Mouse (Mus musculus): Measurements from ENCODE around the gene Mnt.

The Mnt gene

DNA sequence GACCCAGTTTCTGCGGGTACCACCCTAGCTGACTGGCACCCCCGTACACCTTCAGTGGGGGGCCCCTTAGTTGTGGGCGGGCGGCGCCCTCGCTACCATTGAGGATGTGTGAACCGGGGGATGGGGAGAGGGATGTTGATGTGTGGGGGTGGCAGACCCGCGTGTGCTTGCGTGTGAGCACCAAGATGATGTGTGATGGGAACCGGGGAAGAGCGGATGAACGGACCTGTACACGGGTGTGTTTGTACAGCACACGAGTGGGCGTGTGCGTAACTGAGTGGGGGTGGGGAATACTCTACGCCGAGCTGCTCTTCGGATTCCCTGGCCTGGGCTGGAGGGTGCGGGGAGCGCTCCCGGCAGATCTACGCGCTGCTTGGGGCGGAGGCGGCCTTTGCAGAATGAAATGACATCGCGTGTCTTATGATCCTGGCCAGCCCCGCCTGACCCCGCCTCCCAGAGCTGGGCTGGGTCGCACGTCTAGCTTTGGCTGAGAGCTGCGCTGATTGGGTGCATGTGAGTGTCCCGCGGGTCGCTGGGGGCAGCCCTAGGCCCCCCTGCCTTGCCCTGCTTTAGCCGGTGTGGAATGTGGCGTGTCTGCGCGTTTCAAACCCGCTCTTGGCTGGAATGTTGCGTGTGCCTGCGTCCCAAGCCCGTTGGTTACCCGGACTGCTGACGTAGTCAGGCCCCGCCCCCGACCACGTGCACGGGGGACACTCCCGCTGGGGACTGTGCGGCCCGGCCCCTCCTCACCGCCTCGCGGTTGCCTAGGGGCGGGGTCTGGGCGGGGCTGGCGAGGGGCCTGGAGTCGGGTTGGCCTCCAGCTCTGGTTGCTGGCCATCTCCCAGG, 1.1 kb downstream of the Mnt start:
- peak; percentile 99 to 100 for DNase-seq

DNA sequence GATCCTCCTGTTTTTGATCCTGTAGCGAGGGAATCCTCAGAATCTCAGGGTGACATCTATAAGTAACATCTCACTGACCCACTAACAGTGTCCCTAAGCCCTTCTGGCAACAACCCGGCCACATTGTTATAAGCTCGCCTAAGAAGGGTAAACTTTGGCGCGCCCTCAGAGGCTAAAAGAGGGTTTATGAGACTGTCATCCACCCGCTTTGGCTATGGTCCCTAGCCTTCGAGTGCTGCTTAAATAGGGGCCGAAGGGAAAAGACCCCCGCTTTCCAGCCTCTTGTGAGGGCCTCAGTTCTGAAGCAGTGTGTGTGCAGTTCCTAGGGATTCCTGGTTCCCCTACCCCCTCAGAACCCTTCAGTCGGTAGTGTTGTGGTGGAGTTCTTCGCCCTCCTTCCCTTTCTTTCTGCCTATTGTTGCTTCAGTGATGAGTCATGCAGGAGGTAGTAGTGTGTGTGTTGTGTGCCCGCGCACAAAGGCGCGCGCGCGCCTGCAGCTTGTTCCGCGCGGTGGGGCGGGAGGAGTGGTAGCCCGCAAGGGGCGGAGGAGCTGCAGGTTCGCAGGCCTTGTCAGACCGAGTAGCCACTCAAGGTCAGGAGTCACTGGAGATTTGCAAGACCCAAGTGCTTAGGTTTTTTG, 1.9 kb downstream of the Mnt start:
- peak; percentile 80 to 87 for DNase-seq

DNA sequence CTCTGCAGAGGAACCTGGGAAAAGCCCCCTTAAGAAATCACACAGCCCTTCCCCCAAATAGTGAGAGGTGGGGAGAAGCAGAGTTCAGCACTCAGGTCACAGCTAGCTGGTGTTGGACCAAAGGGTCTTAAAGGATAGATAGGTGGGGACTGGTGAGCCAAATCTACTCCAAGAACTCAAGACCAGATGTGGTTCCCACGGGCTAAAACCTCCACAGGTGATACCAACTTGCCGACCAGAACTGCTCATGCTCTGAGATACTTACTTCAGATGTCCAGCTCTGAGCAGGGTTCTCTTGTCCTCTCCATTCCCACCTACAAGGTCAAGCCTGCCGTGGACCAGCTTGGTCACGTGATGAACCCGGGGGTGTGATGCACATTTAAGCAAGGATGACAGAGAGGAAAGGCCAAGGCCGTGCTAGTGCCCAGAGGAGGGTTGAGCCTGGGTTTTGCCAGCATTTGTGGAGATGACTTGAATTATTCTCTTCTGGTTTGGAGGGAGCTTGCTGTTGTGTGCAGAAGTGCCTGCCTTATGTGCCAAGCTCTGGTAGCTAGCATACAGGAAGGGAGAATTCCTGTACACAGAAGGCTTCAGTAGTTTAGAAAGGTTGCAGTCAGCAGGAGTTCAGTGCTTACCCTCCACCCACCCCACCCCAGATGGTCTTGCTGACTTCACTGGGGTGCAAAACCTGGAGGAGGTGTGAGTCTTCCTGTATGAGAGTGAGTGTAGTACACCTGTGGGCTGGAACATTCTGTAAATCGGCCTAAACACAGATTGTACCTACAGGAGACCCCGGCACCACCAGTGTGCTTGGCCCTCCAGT, 3.0 kb downstream of the Mnt start:
- no peak for DNase-seq

DNA sequence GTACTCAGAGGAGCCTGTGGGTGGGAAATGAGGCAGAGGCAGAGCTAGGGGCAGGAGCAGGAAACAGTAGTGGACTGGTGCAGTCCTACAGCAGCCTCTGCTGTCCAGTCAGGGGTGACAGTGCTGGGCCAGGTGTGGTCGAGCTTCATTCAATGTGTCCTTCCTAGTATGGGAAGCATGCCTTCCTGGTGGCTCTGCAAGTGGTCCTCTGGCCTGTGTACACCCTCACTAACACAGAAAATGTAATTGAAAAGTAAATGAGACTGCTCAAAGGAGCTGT, 3.6 kb downstream of the Mnt start:
- DNase-seq = peak in 1 of 2 experiments; percentile 21

DNA sequence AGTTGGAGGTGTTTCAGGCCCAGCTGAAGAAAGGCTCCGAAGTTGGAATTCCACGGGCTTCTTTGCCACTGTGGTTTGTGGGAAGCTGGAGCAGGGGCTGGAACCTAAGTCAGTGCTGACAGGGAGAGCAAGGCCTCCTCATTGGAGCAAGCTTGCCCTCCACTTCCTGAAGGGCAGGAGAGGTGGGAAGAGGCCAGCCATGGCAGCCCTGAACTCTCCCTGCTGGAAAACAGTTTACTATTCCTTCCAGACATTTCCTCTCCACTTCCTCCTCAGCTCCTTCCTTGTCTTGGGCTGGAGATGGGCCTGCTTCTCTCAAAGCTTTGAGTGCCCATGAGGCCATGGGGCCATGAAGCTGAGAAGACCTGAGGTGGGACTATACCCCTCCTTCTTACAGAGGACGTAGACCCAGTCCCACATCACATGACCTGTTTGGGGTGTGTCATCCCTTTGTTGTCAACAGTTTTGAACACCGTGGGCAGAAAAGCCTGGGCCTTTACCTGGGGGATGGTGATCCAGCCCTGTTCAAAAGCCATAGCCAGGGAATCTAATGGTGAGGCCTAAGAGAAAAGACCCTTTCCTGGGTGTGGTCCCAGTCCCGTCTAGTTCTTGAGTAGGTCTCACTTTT, 4.0 kb downstream of the Mnt start:
- peak in 1 of 2 experiments; percentile 36 for DNase-seq

DNA sequence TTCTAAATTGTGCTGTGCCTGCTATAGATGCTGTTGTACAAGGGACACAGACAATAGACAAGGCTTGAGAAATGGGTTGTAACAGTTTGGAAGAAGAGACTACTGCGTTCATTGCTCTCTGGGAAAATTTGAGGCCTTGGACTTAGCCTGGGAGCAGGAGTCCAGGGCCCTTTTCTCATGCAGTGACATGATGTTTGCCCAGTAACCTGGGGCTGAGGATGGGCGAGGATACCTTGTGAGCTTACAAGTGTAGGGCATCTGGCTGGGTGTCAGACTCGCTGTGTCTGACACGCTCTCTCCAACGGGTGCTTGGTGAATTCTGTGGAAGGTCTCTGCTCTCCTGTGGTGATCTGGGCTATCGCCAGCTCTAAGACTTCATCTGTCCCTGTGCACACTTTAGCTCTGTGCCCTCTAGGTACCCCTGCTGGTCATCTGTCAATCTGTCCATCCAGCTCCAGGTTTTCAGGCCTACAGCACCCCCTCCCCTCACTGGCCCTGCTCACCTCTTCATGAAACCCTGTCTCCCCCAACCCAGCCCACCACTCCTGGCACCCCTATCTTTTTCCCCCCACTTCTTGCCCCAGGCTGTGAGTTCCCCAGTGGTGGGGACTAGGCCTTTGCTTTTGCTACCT, 5.0 kb downstream of the Mnt start:
- no peak for DNase-seq

DNA sequence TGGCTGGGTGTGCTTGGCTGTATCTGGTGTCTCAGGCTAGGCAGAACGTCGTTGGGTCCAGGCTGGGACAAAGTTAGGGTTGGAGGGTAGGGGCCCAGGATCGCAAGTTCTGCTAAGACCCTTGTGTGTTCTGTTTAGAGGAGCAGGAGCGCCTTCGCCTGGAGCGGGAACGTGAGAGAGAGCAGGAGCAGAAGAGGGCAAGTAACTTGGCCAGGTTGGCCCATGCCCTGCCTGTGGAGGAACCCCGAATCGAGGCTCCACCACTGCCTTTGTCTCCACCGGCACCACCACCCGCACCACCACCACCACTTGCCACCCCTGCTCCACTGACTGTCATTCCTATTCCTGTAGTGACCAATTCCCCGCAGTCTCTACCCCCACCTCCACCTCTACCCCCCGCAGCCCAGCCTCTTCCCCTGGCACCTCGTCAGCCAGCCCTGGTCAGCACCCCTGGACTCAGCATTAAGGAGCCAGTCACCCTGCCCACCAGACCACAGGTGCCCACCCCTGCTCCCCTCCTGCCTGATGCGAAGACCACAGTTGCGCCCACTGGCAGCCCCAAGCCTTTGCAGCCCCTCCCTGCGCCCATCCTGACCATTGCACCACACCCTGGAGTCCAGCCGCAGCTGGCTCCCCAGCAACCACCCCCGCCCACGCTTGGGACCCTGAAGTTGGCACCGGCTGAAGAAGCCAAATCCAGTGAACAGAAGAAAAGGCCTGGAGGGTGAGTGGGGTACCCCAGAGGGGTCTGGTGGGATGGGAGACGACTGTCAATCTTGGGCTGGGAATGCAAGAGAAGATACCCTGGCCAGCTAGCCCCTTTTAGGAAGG, 5.7 kb downstream of the Mnt start:
- DNase-seq = peak in 1 of 2 experiments; percentile 27

DNA sequence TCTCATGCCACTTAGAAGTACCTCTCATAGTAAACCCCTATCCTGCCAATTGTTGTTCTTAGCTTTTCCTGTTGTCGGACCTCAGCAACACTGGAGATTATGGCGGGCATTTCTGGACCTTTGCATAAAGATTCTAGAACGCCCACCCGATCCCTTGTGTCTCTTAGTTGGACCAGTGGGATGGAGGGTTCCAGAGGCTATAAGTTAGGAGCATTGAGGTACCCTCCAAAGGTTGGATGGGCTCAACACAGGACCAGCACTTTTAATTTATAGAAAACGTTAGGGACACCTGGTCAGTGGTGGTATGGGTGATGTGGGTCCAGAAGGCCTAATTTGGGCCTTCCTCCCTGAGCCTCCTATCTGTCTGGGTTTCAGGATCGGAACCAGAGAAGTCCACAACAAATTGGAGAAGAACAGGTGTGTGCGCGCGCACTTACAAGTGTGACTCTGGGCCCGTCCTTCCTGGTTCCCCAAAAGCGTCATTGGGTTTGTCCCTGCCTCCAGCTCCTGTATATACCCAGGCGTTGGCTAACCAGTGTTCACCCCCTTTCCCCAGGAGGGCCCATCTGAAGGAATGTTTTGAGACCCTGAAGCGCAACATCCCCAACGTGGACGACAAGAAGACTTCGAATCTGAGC, 6.5 kb downstream of the Mnt start:
- no peak for DNase-seq

DNA sequence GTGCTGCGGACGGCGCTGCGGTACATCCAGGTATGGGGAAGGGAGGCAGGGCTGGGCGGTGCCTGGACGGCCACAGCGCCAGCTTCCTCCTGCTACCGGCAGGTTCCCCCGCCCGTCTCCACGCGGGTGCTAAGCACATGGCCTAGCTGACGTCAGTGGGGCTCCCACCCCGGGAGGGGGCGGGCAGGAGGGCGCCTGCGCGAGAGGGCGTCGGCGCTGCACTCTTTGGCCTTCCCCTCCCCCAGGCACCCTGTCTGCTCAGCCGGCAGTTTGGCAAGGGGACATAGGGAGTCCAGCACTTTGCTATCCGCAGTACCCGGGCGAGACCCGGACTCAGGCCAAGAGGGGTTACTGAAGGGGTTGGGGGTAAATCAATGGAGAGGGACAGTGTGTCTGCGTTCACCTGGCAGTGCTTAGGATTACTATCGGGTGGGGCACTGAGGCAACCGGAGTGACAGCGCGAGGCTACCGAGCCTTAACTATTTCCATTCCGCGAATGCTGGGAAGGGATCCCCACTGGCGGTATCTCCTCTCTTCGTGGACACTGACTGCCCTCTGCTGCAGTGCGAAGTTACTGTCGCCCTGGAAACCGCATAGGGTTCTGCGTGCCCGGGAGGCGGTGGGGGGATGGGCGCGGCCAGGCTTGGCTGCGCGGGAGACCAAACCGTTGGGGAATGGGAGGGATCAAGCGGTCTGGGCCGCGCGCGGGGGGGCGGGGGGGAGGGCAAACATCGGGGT, 7.1 kb downstream of the Mnt start:
- peak; percentile 98 for DNase-seq

DNA sequence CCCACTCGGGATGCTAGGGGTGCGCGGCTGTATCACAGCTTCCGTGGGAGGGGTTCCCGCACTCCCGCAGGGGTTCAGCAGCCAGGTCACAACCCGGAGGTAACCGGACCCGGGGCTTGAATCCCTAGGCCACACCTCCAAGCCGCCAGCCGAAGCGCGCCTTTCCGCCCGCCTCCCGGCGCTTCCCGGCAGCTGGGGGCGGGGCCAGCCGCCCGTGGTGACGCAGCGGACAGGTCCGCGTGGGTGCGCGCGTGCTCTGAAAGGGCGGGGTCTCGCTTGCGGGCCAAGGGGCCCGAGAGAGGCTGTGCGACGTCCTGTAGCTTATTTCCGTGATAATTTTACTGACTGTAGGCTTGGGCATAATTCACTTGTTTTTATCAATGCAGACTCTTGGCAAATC, 7.7 kb downstream of the Mnt start:
- peak; percentile 97 for DNase-seq

DNA sequence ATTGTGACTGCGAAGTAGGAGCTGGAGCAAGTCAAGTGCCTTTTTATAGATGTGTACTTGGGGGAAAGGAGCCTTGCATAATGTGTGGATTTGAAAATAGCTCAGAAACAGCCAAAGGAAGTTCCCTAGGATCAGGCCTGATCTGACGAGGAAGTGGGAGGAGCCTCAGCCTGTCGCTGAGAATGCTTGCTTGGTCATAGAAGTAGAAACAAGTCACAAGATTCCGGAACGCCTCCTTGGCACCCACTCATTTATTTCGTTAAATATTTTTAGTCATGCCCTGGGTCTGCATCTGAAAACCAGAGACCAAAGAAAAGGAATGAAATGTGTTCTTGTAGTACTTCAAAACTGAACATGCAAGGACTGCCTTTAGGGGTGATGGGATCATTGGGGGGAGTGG, 8.3 kb downstream of the Mnt start:
- DNase-seq = peak; percentile 82 to 84

DNA sequence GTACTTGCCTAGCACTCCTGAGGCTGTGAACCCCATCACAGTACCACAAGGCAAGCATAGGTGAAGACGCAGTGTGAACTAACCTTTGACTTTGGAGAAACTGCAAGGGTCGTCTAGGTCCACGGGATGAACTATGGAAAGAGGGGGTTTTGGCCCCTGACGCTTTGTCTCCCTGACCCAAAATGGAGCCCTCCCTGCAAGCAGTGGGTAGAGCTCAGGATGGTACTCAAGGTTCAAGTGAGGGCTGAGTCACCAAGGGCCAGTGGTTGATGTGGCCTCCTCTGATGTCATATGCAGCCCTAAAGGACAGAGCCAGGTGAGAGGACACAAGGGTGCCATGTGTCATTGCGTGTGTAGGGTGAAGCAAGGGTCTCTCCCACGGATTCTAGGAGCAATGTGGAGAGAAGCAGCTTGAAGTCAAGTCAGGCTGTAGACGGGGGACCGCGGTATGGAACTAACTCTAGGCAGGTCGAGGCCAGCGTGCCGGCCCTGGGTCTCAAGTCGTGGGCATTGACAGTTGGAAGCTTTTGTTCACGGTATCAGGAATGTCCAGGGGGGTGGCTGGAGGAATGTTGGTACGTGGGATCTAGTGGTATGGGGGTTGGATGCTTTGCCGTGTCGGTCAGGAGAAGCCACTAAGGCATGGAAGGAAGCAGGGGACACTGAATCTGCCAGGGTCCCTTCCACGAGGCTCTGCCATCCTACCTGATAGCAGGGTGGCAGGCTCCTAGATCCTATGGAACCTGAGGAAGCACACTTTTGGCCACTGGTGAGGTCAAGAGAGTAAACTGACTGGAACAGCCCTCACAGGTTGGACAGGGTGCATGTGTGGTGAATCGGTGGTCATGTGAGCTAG, 9.4 kb downstream of the Mnt start:
- peak in 1 of 2 experiments; percentile 21 for DNase-seq

DNA sequence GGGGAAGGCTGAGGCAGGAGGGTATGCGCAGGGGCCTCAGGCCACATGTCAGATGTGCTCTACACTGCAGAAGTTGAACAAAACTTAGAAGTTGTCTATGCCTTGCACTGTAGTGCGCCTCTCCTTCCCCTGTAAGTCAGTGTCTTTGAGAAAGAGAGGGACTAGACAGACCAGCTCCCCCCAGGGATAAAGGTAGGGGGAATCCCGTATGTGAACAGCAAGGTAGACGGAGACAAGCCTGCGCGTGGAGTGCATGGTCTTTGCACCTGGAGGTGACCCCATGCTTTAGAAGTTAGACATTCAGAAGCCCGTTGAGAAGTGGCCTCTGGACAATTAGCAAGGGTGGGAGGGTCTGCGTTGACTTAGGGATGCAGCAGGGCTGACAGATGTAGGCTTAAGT, 10.0 kb downstream of the Mnt start:
- no peak for DNase-seq

DNA sequence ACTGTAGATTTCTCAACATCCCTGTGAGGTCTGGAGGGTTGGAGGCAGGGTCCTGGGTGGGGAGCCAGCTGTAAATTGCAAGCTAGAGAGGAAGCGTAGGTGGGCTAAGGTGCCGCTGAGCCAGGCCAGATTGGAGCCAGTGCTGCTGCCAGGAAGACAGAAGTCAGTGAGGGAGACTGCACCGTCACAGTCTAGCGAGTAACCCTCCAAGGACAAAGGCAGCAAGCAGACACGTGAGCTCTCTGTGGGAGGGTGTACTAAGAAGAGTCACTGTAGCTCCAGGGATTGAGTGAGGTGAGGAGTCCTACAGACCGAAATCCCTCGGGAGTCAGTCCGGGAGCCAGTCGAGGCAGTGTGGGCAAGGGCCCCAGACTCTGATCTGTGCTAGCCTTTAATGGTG, 10.6 kb downstream of the Mnt start:
- no peak for DNase-seq

DNA sequence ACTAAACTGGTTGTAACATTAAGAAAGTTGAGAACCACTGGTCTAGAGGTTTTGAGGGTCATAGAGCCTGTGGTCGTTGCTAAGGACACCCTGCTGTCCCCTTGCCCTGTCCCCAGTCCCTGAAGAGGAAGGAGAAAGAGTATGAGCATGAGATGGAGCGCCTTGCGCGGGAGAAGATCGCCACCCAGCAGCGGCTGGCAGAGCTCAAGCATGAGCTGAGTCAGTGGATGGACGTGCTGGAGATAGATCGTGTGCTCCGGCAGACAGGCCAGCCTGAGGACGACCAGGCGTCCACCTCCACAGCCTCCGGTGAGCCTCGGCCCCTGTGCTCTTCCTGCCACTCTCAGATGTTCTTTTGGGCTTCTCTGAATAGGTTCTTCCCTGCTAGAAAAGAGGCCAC, 11.3 kb downstream of the Mnt start:
- DNase-seq = peak in 1 of 2 experiments; percentile 19

DNA sequence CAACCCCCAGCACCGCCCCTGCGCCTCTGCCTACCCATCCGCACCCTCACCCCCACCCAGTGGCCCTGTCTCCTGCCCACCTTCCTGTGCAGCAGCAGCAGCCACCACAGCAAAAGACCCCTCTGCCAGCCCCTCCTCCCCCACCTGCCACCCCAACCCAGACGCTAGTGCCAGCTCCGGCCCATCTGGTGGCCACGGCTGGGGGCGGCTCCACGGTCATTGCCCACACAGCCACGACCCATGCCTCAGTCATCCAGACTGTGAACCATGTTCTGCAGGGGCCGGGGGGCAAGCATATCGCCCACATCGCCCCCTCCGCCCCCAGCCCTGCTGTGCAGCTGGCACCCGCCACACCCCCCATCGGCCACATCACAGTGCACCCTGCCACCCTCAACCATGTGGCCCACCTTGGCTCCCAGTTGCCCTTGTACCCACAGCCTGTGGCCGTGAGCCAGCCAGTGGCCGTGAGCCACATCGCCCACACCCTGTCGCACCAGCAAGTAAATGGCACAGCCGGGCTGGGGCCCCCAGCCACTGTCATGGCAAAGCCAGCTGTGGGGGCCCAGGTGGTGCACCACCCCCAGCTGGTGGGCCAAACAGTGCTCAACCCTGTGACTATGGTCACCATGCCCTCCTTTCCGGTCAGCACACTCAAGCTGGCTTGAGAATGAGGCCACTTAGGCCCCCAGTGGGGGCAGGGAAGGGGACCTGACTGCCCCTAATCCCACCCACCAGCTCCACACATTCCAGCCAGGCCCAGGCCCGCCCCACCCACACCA, 12.1 kb downstream of the Mnt start:
- DNase-seq = peak in 1 of 2 experiments; percentile 41

DNA sequence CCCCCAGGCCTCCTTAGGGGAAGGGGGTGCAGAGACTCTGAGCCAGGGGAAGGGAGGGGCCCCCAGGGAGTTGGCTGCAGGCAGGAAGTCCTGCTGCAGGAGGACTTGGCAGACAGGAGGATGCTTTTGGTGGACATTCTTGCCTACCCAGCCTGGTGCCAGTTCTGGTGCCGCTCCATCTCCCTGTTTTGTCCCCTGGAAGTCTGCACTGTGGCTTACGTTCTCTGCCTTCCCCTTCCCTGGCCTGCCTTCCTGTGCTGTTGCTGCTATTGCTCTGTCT, 12.7 kb downstream of the Mnt start:
- peak in 1 of 2 experiments; percentile 60 for DNase-seq

DNA sequence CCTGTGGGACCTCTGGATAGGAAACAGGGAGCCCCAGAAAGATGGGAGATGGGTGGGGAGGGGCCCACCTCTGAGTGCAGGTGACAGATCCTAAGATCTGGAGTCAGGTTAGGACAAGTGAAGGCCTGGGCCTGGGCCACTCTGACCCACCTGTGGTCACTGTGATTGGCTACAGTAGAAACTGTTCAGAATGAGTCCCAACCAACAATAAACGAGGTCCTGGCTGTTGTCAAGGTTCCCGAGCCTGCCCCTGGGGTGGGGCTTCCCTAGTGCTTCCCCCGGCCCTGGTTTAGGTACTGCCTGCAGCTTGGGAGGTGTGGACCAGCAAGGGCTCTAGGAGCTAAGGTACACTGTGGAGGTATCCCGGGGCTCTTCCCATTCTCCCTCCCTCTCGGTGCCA, 13.0 kb downstream of the Mnt start:
- DNase-seq = peak in 1 of 2 experiments; percentile 19

DNA sequence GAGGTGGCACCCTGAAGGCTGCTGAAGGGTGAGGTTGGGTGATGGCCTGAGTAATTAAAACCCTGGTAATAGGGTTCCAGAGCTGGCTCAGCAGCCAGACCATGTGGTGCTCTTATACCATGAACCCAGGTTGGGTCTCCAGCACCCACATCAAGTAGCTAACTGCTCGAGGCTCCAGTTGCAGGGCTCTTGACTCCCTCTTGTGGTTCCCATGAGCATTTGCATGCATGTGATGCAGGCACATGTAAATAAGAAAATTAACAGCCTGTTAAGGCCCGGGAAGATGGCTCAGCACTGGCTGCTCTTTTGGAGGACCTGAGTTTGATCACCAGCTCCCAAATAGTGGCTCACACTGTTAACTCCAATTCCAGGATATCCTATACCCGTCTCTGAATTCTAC, 15.1 kb downstream of the Mnt start:
- no peak for DNase-seq

Measured in lung, postnatal 4 days (tissue).